Mouse (Mus musculus) midbrain, embryonic 14.5 days (tissue): ENCODE results near the gene Gm35549. TPM values are rescaled to one million over a fixed set of nuclear protein-coding genes. Genes with fewer than 3 reads are reported as not detected.
A peak's percentile ranks its signal among the peaks of the same experiment; 100 is the strongest.
"Not testable (repeated sequence)": the region's sequence is repeated elsewhere in the genome, so short reads cannot be mapped to it uniquely, and the experiment has no call there.

Experiments
- ATAC-seq: fragments of 200-750 bp; cut with Nextera tagmentation; 2 replicates; pipeline ENCODE4 v1.8.0; 2017; ENCODE audit warnings: moderate number of reproducible peaks, moderate library complexity; ENCODE audit not compliant: low FRiP score, low TSS enrichment
- DNase-seq: peaks from one replicate; pipeline ENCODE4 v3.0.0-alpha.2; 2015
- H3K27ac ChIP-seq: fragments of 300-500 bp; sonication (generic); replicated peaks from 2 replicates; pipeline ENCODE4 v1.5.1; 2014; ENCODE audit warnings: mild to moderate bottlenecking, low read depth, low read length, moderate library complexity
- H3K27me3 ChIP-seq: fragments of 300-500 bp; sonication (generic); 2 replicates; pipeline ENCODE4 v1.6.1; 2014; ENCODE audit warnings: low read length, control low read depth, mixed read lengths; ENCODE audit not compliant: control insufficient read depth, insufficient read depth
- H3K36me3 ChIP-seq: fragments of 300-500 bp; sonication (generic); 2 replicates; pipeline ENCODE4 v1.6.1; 2014; ENCODE audit warnings: low read length, control low read depth; ENCODE audit not compliant: control insufficient read depth, insufficient read depth
- H3K4me1 ChIP-seq: fragments of 300-500 bp; sonication (generic); 2 replicates; pipeline ENCODE4 v1.6.1; 2014; ENCODE audit warnings: mild to moderate bottlenecking, antibody characterized with exemption, low read length, control low read depth; ENCODE audit not compliant: control insufficient read depth, insufficient read depth
- H3K4me2 ChIP-seq: fragments of 300-500 bp; sonication (generic); 2 replicates; pipeline ENCODE4 v1.6.1; 2014; ENCODE audit warnings: mild to moderate bottlenecking, low read length, moderate library complexity
- H3K4me3 ChIP-seq: fragments of 300-500 bp; sonication (generic); replicated peaks from 2 replicates; pipeline ENCODE4 v1.5.1; 2014; ENCODE audit warnings: low read depth, low read length
- H3K9ac ChIP-seq: fragments of 300-500 bp; sonication (generic); replicated peaks from 2 replicates; pipeline ENCODE4 v1.6.1; 2014; ENCODE audit warnings: mild to moderate bottlenecking, low read length, moderate library complexity
- H3K9me3 ChIP-seq: fragments of 300-500 bp; sonication (generic); 2 replicates; pipeline ENCODE4 v1.6.1; 2016; ENCODE audit warnings: low read length, control low read depth, mixed read lengths; ENCODE audit not compliant: control insufficient read depth
- WGBS: fragments of 180-500 bp; shearing (Covaris S2); extraction: QIAGEN DNeasy Blood & Tissue Kit; methylation state at CpG from one replicate; pipeline ENCODE4 v1.1.7; 2014; 5-methylcytosine and 5-hydroxymethylcytosine counted together
- polyA plus RNA-seq: library from polyadenylated mRNA; unstranded; fragments of >200 nt; fragmentation: Nextera tagmentation; extraction: Ambion mirVana; gene quantifications from 2 replicates; pipeline ENCODE4 v1.2.1, GENCODE M21; 2014

Gm35549 gene
- polyA plus RNA-seq, 1 experiment from 2014 or later = 0.88 TPM

- no peaks in the 10 kb centered on the region for H3K9me3 ChIP-seq
- H3K4me2 ChIP-seq = peak overlapping the region; percentile 65
- no peak overlapping the region for H3K27ac ChIP-seq
- 65% methylated on average over 3 of the region's 3 CpGs for WGBS
- peak overlapping the region; percentile 84 for H3K9ac ChIP-seq
- H3K4me1 ChIP-seq = peaks cover 16% of the 10 kb centered on the region
- DNase-seq (no peak), ATAC-seq (no peak)
- H3K36me3 ChIP-seq = peaks cover 25% of the 10 kb centered on the region
- no peaks in the 10 kb centered on the region for H3K27me3 ChIP-seq
- peak overlapping the region; percentile 84 for H3K4me3 ChIP-seq
Measured at GRCm38 (mm10) chr9:122864848-122865247, 21.0 kb upstream of the Gm35549 start.

DNA sequence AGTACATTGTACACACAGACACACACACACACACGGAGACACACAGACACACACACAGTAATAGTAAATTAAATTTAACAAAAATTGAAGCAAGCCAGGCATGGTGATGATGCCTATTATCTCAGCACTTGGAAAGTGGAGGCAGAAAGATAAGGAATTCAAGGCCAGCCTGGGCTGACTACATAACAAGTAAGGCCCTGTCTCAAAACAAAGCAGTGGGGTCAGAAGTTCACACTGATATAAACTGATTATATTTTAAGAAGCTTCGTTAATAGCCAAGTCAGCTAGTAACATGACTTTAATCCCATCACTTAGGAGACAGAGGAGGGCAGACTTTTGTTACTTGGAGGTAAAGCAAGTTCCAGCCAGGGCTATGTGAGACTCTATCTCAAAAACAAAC, 19.9 kb upstream of the Gm35549 start:
- Histone ChIP-seq H3K4me3 (no peak overlapping the region), H3K4me1 (peaks cover 16% of the 10 kb centered on the region), H3K27me3 (no peaks in the 10 kb centered on the region), H3K27ac (no peak overlapping the region), H3K4me2 (no peak overlapping the region; the same call in 1 of the 2 replicates), H3K9ac (no peak overlapping the region), H3K9me3 (peaks cover 6% of the 10 kb centered on the region; the same call in 1 of the 2 replicates), H3K36me3 (peaks cover 36% of the 10 kb centered on the region)
- WGBS = 90% methylated on average over 2 of the region's 2 CpGs
- ATAC-seq (no peak), DNase-seq (no peak)

- H3K9me3 ChIP-seq = peaks cover 6% of the 10 kb centered on the region; the same call in 1 of the 2 replicates
- no peak overlapping the region for H3K9ac ChIP-seq
Measured at GRCm38 (mm10) chr9:122860752-122861151, 16.9 kb upstream of the Gm35549 start.

DNA sequence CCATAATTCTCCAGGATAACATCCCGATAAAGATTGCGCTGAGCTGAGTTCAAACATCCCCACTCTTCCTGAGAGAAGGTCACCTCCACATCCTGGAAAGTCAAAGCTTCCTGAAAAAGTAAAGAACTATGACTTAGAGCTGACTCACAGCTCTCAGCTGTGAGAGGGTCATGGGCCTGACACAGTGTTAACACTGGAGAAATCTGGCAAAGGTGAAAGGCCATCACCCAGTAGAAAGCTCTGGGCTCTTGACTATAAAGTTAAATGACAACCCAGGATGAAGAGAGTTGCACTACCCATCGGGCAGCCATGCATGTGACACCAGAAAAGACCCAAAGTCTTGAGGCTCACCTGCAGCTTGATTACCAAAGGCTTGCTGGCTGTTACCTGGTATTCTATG, 12.9 kb upstream of the Gm35549 start:
- H3K36me3 ChIP-seq = peaks cover 94% of the 10 kb centered on the region
- no peak overlapping the region for H3K27ac ChIP-seq
- H3K4me1 ChIP-seq = no peaks in the 10 kb centered on the region
- DNase-seq = no peak
- no peak for ATAC-seq
- no peaks in the 10 kb centered on the region for H3K27me3 ChIP-seq
- H3K9me3 ChIP-seq = peaks cover 6% of the 10 kb centered on the region; the same call in 1 of the 2 replicates
- H3K4me2 ChIP-seq = no peak overlapping the region
- 98% methylated on average over 3 of the region's 3 CpGs for WGBS
- H3K9ac ChIP-seq = no peak overlapping the region
- no peak overlapping the region for H3K4me3 ChIP-seq

More at GRCm38 (mm10) chr9:122860752-122861151, 16.9 kb upstream of the Gm35549 start:
- peaks cover 16% of the 10 kb centered on the region for H3K4me1 ChIP-seq
- no peak overlapping the region for H3K27ac ChIP-seq
- ATAC-seq = no peak
- DNase-seq = no peak
- no peak overlapping the region for H3K4me3 ChIP-seq
- H3K36me3 ChIP-seq = peaks cover 63% of the 10 kb centered on the region
- no peaks in the 10 kb centered on the region for H3K27me3 ChIP-seq
- no peak overlapping the region for H3K4me2 ChIP-seq

- Histone ChIP-seq H3K27ac (no peak overlapping the region), H3K9ac (no peak overlapping the region), H3K36me3 (peaks cover 94% of the 10 kb centered on the region), H3K4me3 (no peak overlapping the region), H3K27me3 (no peaks in the 10 kb centered on the region), H3K4me2 (no peak overlapping the region), H3K4me1 (no peaks in the 10 kb centered on the region), H3K9me3 (peaks cover 6% of the 10 kb centered on the region; the same call in 1 of the 2 replicates)
- 96% methylated on average over 4 of the region's 4 CpGs for WGBS
- DNase-seq = no peak
- ATAC-seq = no peak
Measured at GRCm38 (mm10) chr9:122855617-122856016, 11.8 kb upstream of the Gm35549 start.

DNA sequence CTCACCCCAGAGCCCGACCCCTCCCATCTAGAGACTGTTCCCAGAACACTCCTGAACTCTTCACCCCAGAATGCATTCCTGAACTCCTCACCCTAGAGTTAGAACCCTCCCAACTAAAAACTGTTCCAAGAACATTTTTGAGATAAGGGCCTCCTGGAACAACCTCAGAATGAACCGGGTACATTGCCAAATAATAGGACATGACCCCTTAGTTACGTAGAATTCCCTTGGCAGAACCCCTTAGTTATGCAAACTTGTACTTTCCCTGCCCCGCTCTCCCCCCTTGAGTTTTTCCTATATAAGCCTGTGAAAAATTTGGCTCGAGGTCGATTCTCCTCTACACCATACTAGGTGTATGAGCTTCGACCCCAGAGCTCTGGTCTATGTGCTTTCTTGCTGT, 11.3 kb upstream of the Gm35549 start:
- 88% methylated on average over 2 of the region's 7 CpGs for WGBS

GRCm38 (mm10) chr9:122854526-122854925, 10.7 kb upstream of the Gm35549 start:
- no peaks in the 10 kb centered on the region for H3K4me1 ChIP-seq
- ATAC-seq = no peak
- WGBS = 95% methylated on average over 7 of the region's 7 CpGs

More for the DNA sequence above, 11.3 kb upstream of the Gm35549 start:
- not testable (repeated sequence) for H3K4me3 ChIP-seq, H3K9me3 ChIP-seq, H3K27me3 ChIP-seq, H3K9ac ChIP-seq, H3K27ac ChIP-seq, H3K4me2 ChIP-seq, H3K4me1 ChIP-seq, ATAC-seq, DNase-seq
- peaks cover 94% of the 10 kb centered on the region for H3K36me3 ChIP-seq

DNA sequence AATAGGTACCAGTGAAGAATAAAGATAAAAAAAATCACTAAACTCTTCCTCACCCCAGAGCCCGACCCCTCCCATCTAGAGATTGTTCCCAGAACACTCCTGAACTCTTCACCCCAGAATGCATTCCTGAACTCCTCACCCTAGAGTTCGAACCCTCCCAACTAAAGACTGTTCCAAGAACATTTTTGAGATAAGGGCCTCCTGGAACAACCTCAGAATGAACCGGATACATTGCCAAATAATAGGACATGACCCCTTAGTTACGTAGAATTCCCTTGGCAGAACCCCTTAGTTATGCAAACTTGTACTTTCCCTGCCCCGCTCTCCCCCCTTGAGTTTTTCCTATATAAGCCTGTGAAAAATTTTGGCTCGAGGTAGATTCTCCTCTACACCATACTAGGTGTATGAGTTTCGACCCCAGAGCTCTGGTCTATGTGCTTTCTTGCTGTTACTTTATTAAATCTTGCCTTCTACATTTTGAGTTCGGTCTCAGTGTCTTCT, 4.0 kb upstream of the Gm35549 start:
- 90% methylated on average over 7 of the region's 8 CpGs for WGBS
- not testable (repeated sequence) for DNase-seq

More at GRCm38 (mm10) chr9:122854526-122854925, 10.7 kb upstream of the Gm35549 start:
- Histone ChIP-seq H3K36me3 (peaks cover 94% of the 10 kb centered on the region), H3K4me3 (no peak overlapping the region), H3K27ac (no peak overlapping the region), H3K9ac (no peak overlapping the region), H3K4me2 (no peak overlapping the region), H3K9me3 (peaks cover 3% of the 10 kb centered on the region; the same call in 1 of the 2 replicates), H3K27me3 (no peaks in the 10 kb centered on the region)
- no peak for DNase-seq

DNA sequence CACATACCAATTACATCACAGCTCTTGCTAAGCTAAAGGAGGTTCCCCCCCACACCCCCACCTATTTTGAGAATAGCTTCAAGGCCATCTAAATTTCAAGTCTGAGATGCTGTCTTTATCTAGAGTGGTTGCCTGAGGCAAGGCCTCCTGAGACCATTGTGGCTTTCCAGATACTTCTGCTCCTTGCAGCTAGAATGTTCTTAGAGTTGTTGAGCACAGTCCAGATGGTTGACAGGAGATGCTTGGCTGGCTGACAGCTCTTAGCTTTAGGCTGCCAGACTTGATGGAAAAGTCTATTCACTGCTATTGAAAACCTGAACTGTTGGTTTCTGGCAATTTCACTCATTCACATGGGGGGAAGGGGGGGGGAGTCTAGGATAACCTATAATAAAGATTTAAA, 2.3 kb upstream of the Gm35549 start:
- no peak overlapping the region for H3K27ac ChIP-seq
- H3K9me3 ChIP-seq = no peaks in the 10 kb centered on the region
- ATAC-seq (no peak), DNase-seq (peak; percentile 10)
- H3K4me2 ChIP-seq = no peak overlapping the region
- H3K36me3 ChIP-seq = peaks cover 28% of the 10 kb centered on the region
- no peaks in the 10 kb centered on the region for H3K4me1 ChIP-seq
- H3K9ac ChIP-seq = no peak overlapping the region
- no peaks in the 10 kb centered on the region for H3K27me3 ChIP-seq
- no peak overlapping the region for H3K4me3 ChIP-seq

More for the DNA sequence above, 4.0 kb upstream of the Gm35549 start:
- not testable (repeated sequence) for H3K4me3 ChIP-seq, H3K9me3 ChIP-seq, H3K4me1 ChIP-seq, ATAC-seq, H3K4me2 ChIP-seq, H3K9ac ChIP-seq, H3K27me3 ChIP-seq, H3K27ac ChIP-seq
- H3K36me3 ChIP-seq = peaks cover 45% of the 10 kb centered on the region
